In genomic region chr14:45983206-45983857, GRCm38 (mm10) we compare ENCODE assay signal across 14 mouse cellular contexts.
DNase-seq lines count a peak whose midpoint lies in the region; ATAC-seq and TF ChIP-seq lines count a peak whose summit lies in the region.
"Had no signal": no experiment of that assay in that cellular context is flagged by ENCODE, and none has a peak within 500 bp of the region (broad histone marks: within the 10 kb centered on the region; RNA-seq: fewer than 3 reads in every experiment).

No protein-coding gene starts in this region.

- no peak overlapping the region for H3K4me2 ChIP-seq in liver, embryonic 11.5 days
- no peak overlapping the region for H3K4me2 ChIP-seq in intestine, embryonic 16.5 days (ENCODE audit: low read depth, low read length)
- no peak overlapping the region for H3K4me2 ChIP-seq in stomach, embryonic 16.5 days (ENCODE audit: low read depth, low read length)
- H3K4me2 ChIP-seq in forebrain, embryonic 16.5 days (ENCODE audit: low read length): no peak overlapping the region
- H3K4me2 ChIP-seq: midbrain, embryonic 15.5 days; neural tube, embryonic 13.5 days had no signal

- H3K4me3 ChIP-seq in liver, embryonic 11.5 days (ENCODE audit: low read depth, low read length): no peak overlapping the region
- no peak overlapping the region for H3K4me3 ChIP-seq in intestine, embryonic 16.5 days (ENCODE audit: low read length)
- H3K4me3 ChIP-seq in lung, adult 2 months (replicated peaks; ENCODE audit: extremely low read depth, low read depth, low read length): no peak overlapping the region
- H3K4me3 ChIP-seq in stomach, embryonic 16.5 days (replicated peaks; ENCODE audit: low read length): no peak overlapping the region
- no peak overlapping the region for H3K4me3 ChIP-seq in forebrain, embryonic 16.5 days (replicated peaks; ENCODE audit: low read length)
- H3K4me3 ChIP-seq: limb, embryonic 13.5 days; midbrain, embryonic 15.5 days; neural tube, embryonic 13.5 days had no signal

- H3K9ac ChIP-seq in liver, embryonic 11.5 days (ENCODE audit: low read depth, low read length): no peak overlapping the region
- no peak overlapping the region for H3K9ac ChIP-seq in intestine, embryonic 16.5 days (ENCODE audit: low read depth, low read length)
- no peak overlapping the region for H3K9ac ChIP-seq in stomach, embryonic 16.5 days (ENCODE audit: low read length)
- no peak overlapping the region for H3K9ac ChIP-seq in forebrain, embryonic 16.5 days (replicated peaks; ENCODE audit: low read depth, low read length)
- H3K9ac ChIP-seq: limb, embryonic 13.5 days; midbrain, embryonic 15.5 days; neural tube, embryonic 13.5 days had no signal

- no peaks in the 10 kb centered on the region for H3K36me3 ChIP-seq in liver, embryonic 11.5 days (ENCODE audit: control insufficient read depth, insufficient read depth, low read length)
- no peaks in the 10 kb centered on the region for H3K36me3 ChIP-seq in intestine, embryonic 16.5 days (ENCODE audit: control insufficient read depth, insufficient read depth, low read length)
- no peaks in the 10 kb centered on the region for H3K36me3 ChIP-seq in stomach, embryonic 16.5 days (ENCODE audit: control insufficient read depth, insufficient read depth, low read length)
- H3K36me3 ChIP-seq in forebrain, embryonic 16.5 days (ENCODE audit: control insufficient read depth, insufficient read depth): no peaks in the 10 kb centered on the region
- H3K36me3 ChIP-seq: limb, embryonic 13.5 days; midbrain, embryonic 15.5 days; neural tube, embryonic 13.5 days had no signal

- no peak for TF ChIP-seq POLR2A in lung, adult 2 months (IDR thresholded peaks at IDR 0.05; ENCODE audit: borderline replicate concordance, extremely low read depth, low read depth, low read length)

- intact Hi-C loops in left cerebral cortex, postnatal 10 days (cut with DNase I): no loop called here

- 73% methylated on average over 7 of the region's 7 CpGs for WGBS in liver, embryonic 11.5 days
- WGBS in intestine, embryonic 16.5 days: 59% methylated on average over 7 of the region's 7 CpGs
- 56% methylated on average over 7 of the region's 7 CpGs for WGBS in lung, adult 2 months
- 50% methylated on average over 7 of the region's 7 CpGs for WGBS in stomach, embryonic 16.5 days
- WGBS in forebrain, embryonic 16.5 days: 80% methylated on average over 7 of the region's 7 CpGs

- H3K27me3 ChIP-seq in liver, embryonic 11.5 days (replicated peaks; ENCODE audit: control insufficient read depth, insufficient read depth, low read length): no peaks in the 10 kb centered on the region
- H3K27me3 ChIP-seq in intestine, embryonic 16.5 days (replicated peaks; ENCODE audit: control insufficient read depth, insufficient read depth, low read length): no peaks in the 10 kb centered on the region
- no peaks in the 10 kb centered on the region for H3K27me3 ChIP-seq in stomach, embryonic 16.5 days (ENCODE audit: control insufficient read depth, insufficient read depth, low read length)
- no peaks in the 10 kb centered on the region for H3K27me3 ChIP-seq in forebrain, embryonic 16.5 days (replicated peaks; ENCODE audit: control insufficient read depth, insufficient read depth, low read length)
- H3K27me3 ChIP-seq: midbrain, embryonic 15.5 days; neural tube, embryonic 13.5 days had no signal

- no peak; the same call in 1 of the 2 replicates for ATAC-seq in liver, embryonic 11.5 days (replicated peaks; ENCODE audit: low FRiP score)
- ATAC-seq in intestine, embryonic 16.5 days: peak; percentile 72
- ATAC-seq in stomach, embryonic 16.5 days (ENCODE audit: insufficient read depth, low FRiP score): peak; percentile 81
- ATAC-seq in forebrain, embryonic 16.5 days: no peak
- ATAC-seq: midbrain, embryonic 15.5 days had no signal

- H3K27ac ChIP-seq in liver, embryonic 11.5 days (ENCODE audit: low read depth, low read length): no peak overlapping the region
- 0 out of 2 replicates have a peak overlapping the region, but pooled peaks have one; percentile 21 for H3K27ac ChIP-seq in intestine, embryonic 16.5 days (ENCODE audit: low read length)
- peak overlapping the region; percentile 35; the same call in 1 of the 2 replicates for H3K27ac ChIP-seq in stomach, embryonic 16.5 days (ENCODE audit: low read length)
- no peak overlapping the region for H3K27ac ChIP-seq in forebrain, embryonic 16.5 days (ENCODE audit: low read length)
- H3K27ac ChIP-seq: limb, embryonic 13.5 days; midbrain, embryonic 15.5 days; neural tube, embryonic 13.5 days had no signal

- peak; percentile 8 for DNase-seq in liver
- no peak for DNase-seq in liver, embryonic 11.5 days (ENCODE audit: low spot score)
- peak; percentile 56 for DNase-seq in lung, adult 2 months
- DNase-seq in ovary, postnatal 14 days (ENCODE audit: low spot score): no peak
- DNase-seq in left cerebral cortex, postnatal 10 days (ENCODE audit: extremely low spot score in 1 of 2, low spot score in 2 of 2): no peak
- DNase-seq: adrenal gland, adult 8-10 months; heart, postnatal 36 days; right cerebral cortex, adult 18-20 months had no signal

- no peaks in the 10 kb centered on the region for H3K9me3 ChIP-seq in liver, embryonic 11.5 days (ENCODE audit: control insufficient read depth, low read length)
- H3K9me3 ChIP-seq in intestine, embryonic 16.5 days (ENCODE audit: control insufficient read depth, low read length): no peaks in the 10 kb centered on the region
- H3K9me3 ChIP-seq in stomach, embryonic 16.5 days (replicated peaks; ENCODE audit: control insufficient read depth, low read length): no peaks in the 10 kb centered on the region
- no peaks in the 10 kb centered on the region for H3K9me3 ChIP-seq in forebrain, embryonic 16.5 days (ENCODE audit: control insufficient read depth, low read length)
- H3K9me3 ChIP-seq: limb, embryonic 13.5 days; midbrain, embryonic 15.5 days; neural tube, embryonic 13.5 days had no signal

- H3K4me1 ChIP-seq in liver, embryonic 11.5 days (replicated peaks; ENCODE audit: control insufficient read depth, insufficient read depth, low read length): no peaks in the 10 kb centered on the region
- H3K4me1 ChIP-seq in intestine, embryonic 16.5 days (ENCODE audit: control insufficient read depth, insufficient read depth, low read length): peaks cover 13% of the 10 kb centered on the region
- H3K4me1 ChIP-seq in lung, adult 2 months (ENCODE audit: control insufficient read depth, insufficient read depth, low read length): peaks cover 2% of the 10 kb centered on the region; the same call in 1 of the 2 replicates
- H3K4me1 ChIP-seq in stomach, embryonic 16.5 days (ENCODE audit: control insufficient read depth, insufficient read depth, low read length): peaks cover 5% of the 10 kb centered on the region
- H3K4me1 ChIP-seq in forebrain, embryonic 16.5 days (replicated peaks; ENCODE audit: control insufficient read depth, insufficient read depth, low read length): no peaks in the 10 kb centered on the region
- H3K4me1 ChIP-seq: midbrain, embryonic 15.5 days; neural tube, embryonic 13.5 days had no signal

- TF ChIP-seq CTCF in lung, adult 2 months (IDR thresholded peaks at IDR 0.05; ENCODE audit: insufficient read depth, low read length): no peak

Comparison
In these comparisons a context has a peak if more than half of its experiments do, and no peak if none do; other contexts are left out.
1. DNase-seq: peak in liver (single experiment) and lung, adult 2 months (single experiment); none in liver, embryonic 11.5 days (single experiment), ovary, postnatal 14 days (single experiment) and left cerebral cortex, postnatal 10 days (0 of 2).
2. ATAC-seq: peak in intestine, embryonic 16.5 days (single experiment) and stomach, embryonic 16.5 days (single experiment); none in liver, embryonic 11.5 days (single experiment) and forebrain, embryonic 16.5 days (single experiment).
3. H3K27ac ChIP-seq: peak in intestine, embryonic 16.5 days (single experiment) and stomach, embryonic 16.5 days (single experiment); none in liver, embryonic 11.5 days (single experiment) and forebrain, embryonic 16.5 days (single experiment).